Mouse (Mus musculus) limb, embryonic 13.5 days (tissue): ENCODE data around the gene Gm3685. TPM values are rescaled to one million over a fixed set of nuclear protein-coding genes. Genes with fewer than 3 reads are reported as not detected.
"Not testable (repeated sequence)": the region's sequence is repeated elsewhere in the genome, so short reads cannot be mapped to it uniquely, and the experiment has no call there.

ENCODE experiments used
- ATAC-seq: fragments of 200-750 bp; cut with Nextera tagmentation; 2 replicates; pipeline ENCODE4 v1.8.0; 2017; ENCODE audit warnings: low read depth, moderate number of reproducible peaks, moderate TSS enrichment; ENCODE audit not compliant: low FRiP score
- H3K27ac ChIP-seq: fragments of 300-500 bp; sonication (generic); 2 replicates; pipeline ENCODE4 v1.5.1; 2015; ENCODE audit warnings: inconsistent platforms, mild to moderate bottlenecking, moderate library complexity
- H3K27me3 ChIP-seq: fragments of 300-500 bp; sonication (generic); 2 replicates; pipeline ENCODE4 v1.6.1; 2015; ENCODE audit warnings: mild to moderate bottlenecking, inconsistent platforms
- H3K36me3 ChIP-seq: fragments of 300-500 bp; sonication (generic); 2 replicates; pipeline ENCODE4 v1.6.1; 2015; ENCODE audit warnings: inconsistent platforms, mild to moderate bottlenecking, moderate library complexity
- H3K4me1 ChIP-seq: fragments of 300-500 bp; sonication (generic); 2 replicates; pipeline ENCODE4 v1.6.1; 2015; ENCODE audit warnings: inconsistent platforms
- H3K4me2 ChIP-seq: fragments of 300-500 bp; sonication (generic); replicated peaks from 2 replicates; pipeline ENCODE4 v1.6.1; 2015; ENCODE audit warnings: inconsistent platforms, mild to moderate bottlenecking, moderate library complexity
- H3K4me3 ChIP-seq: fragments of 300-500 bp; sonication (generic); 2 replicates; pipeline ENCODE4 v1.5.1; 2015; ENCODE audit warnings: moderate library complexity, mild to moderate bottlenecking, inconsistent platforms
- H3K9ac ChIP-seq: fragments of 300-500 bp; sonication (generic); 2 replicates; pipeline ENCODE4 v1.6.1; 2015; ENCODE audit warnings: mild to moderate bottlenecking, inconsistent platforms
- H3K9me3 ChIP-seq: fragments of 300-500 bp; sonication (generic); 2 replicates; pipeline ENCODE4 v1.6.1; 2016; ENCODE audit warnings: inconsistent platforms
- WGBS: fragments of 180-500 bp; shearing (Covaris S2); methylation state at CpG from one replicate; pipeline ENCODE4 v1.1.7; 2015; 5-methylcytosine and 5-hydroxymethylcytosine counted together
- polyA plus RNA-seq: library from polyadenylated mRNA; unstranded; fragments of >200 nt; fragmentation: Nextera tagmentation; extraction: Ambion mirVana; gene quantifications from 2 replicates; pipeline ENCODE4 v1.2.1, GENCODE M21; 2015

The Gm3685 gene
- polyA plus RNA-seq: not detected in 2 replicates

- H3K27me3 ChIP-seq, ATAC-seq, H3K4me1 ChIP-seq, H3K4me3 ChIP-seq, H3K9me3 ChIP-seq, H3K36me3 ChIP-seq, H3K9ac ChIP-seq, H3K27ac ChIP-seq, H3K4me2 ChIP-seq: not testable (repeated sequence)
- no CpG with 5 or more reads among the region's 2 CpGs for WGBS
Measured at GRCm38 (mm10) chr14:7044870-7045269, at the start of gene Gm3685. Gene Gm3685, minus strand, starts transcription at chr14:7044970.

- not testable (repeated sequence) for H3K27ac ChIP-seq, ATAC-seq, H3K4me1 ChIP-seq, H3K9me3 ChIP-seq, H3K27me3 ChIP-seq, H3K36me3 ChIP-seq
- H3K4me3 ChIP-seq: peak within 1 kb of the TSS; percentile 50
- 1% methylated on average over 40 of the region's 70 CpGs for WGBS
- H3K9ac ChIP-seq: peak within 1 kb of the TSS; percentile 59
- H3K4me2 ChIP-seq: peak within 1 kb of the TSS; percentile 79
Measured at GRCm38 (mm10) chr14:7026781-7027749, 17.7 kb downstream of the Gm3685 start, which contains the start of gene Gm10406. Gene Gm10406, minus strand, starts transcription at chr14:7027449.

GRCm38 (mm10) chr14:7026274-7026673 lies 18.5 kb downstream of the Gm3685 start:
- not testable (repeated sequence) for H3K9ac ChIP-seq, H3K4me1 ChIP-seq, H3K27me3 ChIP-seq, H3K36me3 ChIP-seq, H3K4me3 ChIP-seq, ATAC-seq, H3K27ac ChIP-seq, H3K9me3 ChIP-seq
- 10% methylated on average over 9 of the region's 9 CpGs for WGBS
- peak overlapping the region; percentile 79 for H3K4me2 ChIP-seq

Other genes with a start within 250 kb of the Gm3685 start
- not detected in 2 replicates for gene Gm3642, start 204.7 kb downstream of the Gm3685 start, polyA plus RNA-seq
- gene Gm3667, start 155.0 kb downstream of the Gm3685 start, polyA plus RNA-seq: 0.74 and 0.94 TPM in 2 replicates
- not detected in 2 replicates for gene Gm6356, start 71.2 kb downstream of the Gm3685 start, polyA plus RNA-seq
- gene Gm10406, start 17.5 kb downstream of the Gm3685 start, polyA plus RNA-seq: 0.93 and 1.0 TPM in 2 replicates
- 0.98 and 1.1 TPM in 2 replicates for gene Gm3696, start 55.7 kb upstream of the Gm3685 start, polyA plus RNA-seq
- gene Gm6676, start 80.4 kb upstream of the Gm3685 start, polyA plus RNA-seq: not detected in 2 replicates
- 3.9 and 4.9 TPM in 2 replicates for gene Gm3512, start 129.6 kb upstream of the Gm3685 start, polyA plus RNA-seq
- gene Gm16434, start 149.6 kb upstream of the Gm3685 start, polyA plus RNA-seq: not detected in 2 replicates
- not detected in 2 replicates for gene Gm3727, start 219.7 kb upstream of the Gm3685 start, polyA plus RNA-seq